Mouse (Mus musculus): ENCODE results near the gene Mpdu1. TPM values are rescaled to one million over a fixed set of nuclear protein-coding genes. Genes with fewer than 3 reads are reported as not detected.
A peak's percentile ranks its signal among the peaks of the same experiment; 100 is the strongest.

Gene Mpdu1
- total and polyA plus RNA-seq, 3 experiments = 110 to 210 (median 210) TPM

GRCm38 (mm10) chr11:69654760-69655159 is 7.7 kb downstream of the Mpdu1 start:
- DNase-seq (ENCODE audit: extremely low read depth) = no peak
- no peak overlapping the region for H3K4me3 ChIP-seq (replicated peaks in 1 of 3; ENCODE audit: low read depth in 2 of 3, low read length in 2 of 3, poor library complexity in 1 of 3)
- H3K27ac ChIP-seq (ENCODE audit: insufficient read depth, low read depth) = no peak overlapping the region
- in situ Hi-C loops (cut with MboI; ENCODE audit: low pct_ligation_motif_present, low pct_unique_long_range_greater_than_20kb, low sequenced_read_pairs) (no loop called here), dilution Hi-C loops (cut with MboI; ENCODE audit: extremely low pct_ligation_motif_present, extremely low pct_unique_long_range_greater_than_20kb, low sequenced_read_pairs) (no loop called here)
- TF ChIP-seq SIN3A (IDR thresholded peaks at IDR 0.05; ENCODE audit: low read length) (0 out of 2 replicates have a peak, but pooled peaks have one; percentile 12), POLR2AphosphoS2 (IDR thresholded peaks at IDR 0.05; ENCODE audit: low read depth, low read length) (0 out of 2 replicates have a peak, but pooled peaks have one; percentile 1), SMC3 (IDR thresholded peaks at IDR 0.05; ENCODE audit: low read depth, low read length) (no peak), ELF1 (IDR thresholded peaks at IDR 0.05; ENCODE audit: low read depth, low read length) (no peak), HCFC1 (IDR thresholded peaks at IDR 0.05; ENCODE audit: low read depth, low read length) (0 out of 2 replicates have a peak, but pooled peaks have one; percentile 28), UBTF (IDR thresholded peaks at IDR 0.05; ENCODE audit: low read depth, low read length) (no peak)
- H3K36me3 ChIP-seq (replicated peaks in 1 of 2; ENCODE audit: control insufficient read depth in 1 of 2, insufficient read depth in 1 of 2, low read length in 1 of 2) = peaks cover 79 to 89% of the 10 kb centered on the region in 2 experiments
- H3K27me3 ChIP-seq (replicated peaks) = no peaks in the 10 kb centered on the region
- H3K9ac ChIP-seq (ENCODE audit: insufficient read depth, low read depth) = no peak overlapping the region
- H3K4me2 ChIP-seq (ENCODE audit: insufficient read depth, low read depth, poor library complexity, severe bottlenecking) = no peak overlapping the region
- H3K4me1 ChIP-seq (ENCODE audit: control insufficient read depth in 1 of 2, insufficient read depth in 2 of 2) = peaks cover 0 to 67% of the 10 kb centered on the region in 2 experiments; a peak in 2 of 4 replicates
- H3K9me3 ChIP-seq (replicated peaks; ENCODE audit: low read length) = no peaks in the 10 kb centered on the region
- 0 out of 2 replicates have a peak, but pooled peaks cover under 1% of the 10 kb centered on the region for H3K79me2 ChIP-seq (replicated peaks; ENCODE audit: control insufficient read depth, extremely low read depth, insufficient read depth, poor library complexity, severe bottlenecking)

GRCm38 (mm10) chr11:69653399-69653798 is 9.0 kb downstream of the Mpdu1 start:
- in situ Hi-C loops (cut with MboI; ENCODE audit: low pct_ligation_motif_present, low pct_unique_long_range_greater_than_20kb, low sequenced_read_pairs) (no loop called here), dilution Hi-C loops (cut with MboI; ENCODE audit: extremely low pct_ligation_motif_present, extremely low pct_unique_long_range_greater_than_20kb, low sequenced_read_pairs) (no loop called here)
- Histone ChIP-seq H3K4me2 (ENCODE audit: insufficient read depth, low read depth, poor library complexity, severe bottlenecking) (no peak overlapping the region), H3K9ac (ENCODE audit: insufficient read depth, low read depth) (no peak overlapping the region), H3K79me2 (replicated peaks; ENCODE audit: control insufficient read depth, extremely low read depth, insufficient read depth, poor library complexity, severe bottlenecking) (no peaks in the 10 kb centered on the region; the same call in 1 of the 2 replicates), H3K27ac (ENCODE audit: insufficient read depth, low read depth) (no peak overlapping the region), H3K4me1 (ENCODE audit: control insufficient read depth in 1 of 2, insufficient read depth in 2 of 2) (peaks cover 0 to 58% of the 10 kb centered on the region in 2 experiments; a peak in 2 of 4 replicates), H3K27me3 (replicated peaks) (no peaks in the 10 kb centered on the region), H3K4me3 (replicated peaks in 1 of 3; ENCODE audit: low read depth in 2 of 3, low read length in 2 of 3, poor library complexity in 1 of 3) (no peak overlapping the region), H3K36me3 (replicated peaks in 1 of 2; ENCODE audit: control insufficient read depth in 1 of 2, insufficient read depth in 1 of 2, low read length in 1 of 2) (peaks cover 82 to 92% of the 10 kb centered on the region in 2 experiments), H3K9me3 (replicated peaks; ENCODE audit: low read length) (no peaks in the 10 kb centered on the region)
- no peak for TF ChIP-seq EP300 (IDR thresholded peaks at IDR 0.05; ENCODE audit: low read length)
- TF ChIP-seq CTCF (conservative IDR thresholded peaks at IDR 0.05 in 1 of 2, IDR thresholded peaks at IDR 0.05 in 1 of 2; ENCODE audit: low read depth in 2 of 2, low read length in 2 of 2) = no peak
- peak; percentile 21; the same call in 1 of the 2 replicates for TF ChIP-seq POLR2A (IDR thresholded peaks at IDR 0.05; ENCODE audit: low read depth, low read length)
- TF ChIP-seq ZMIZ1 (IDR thresholded peaks at IDR 0.05; ENCODE audit: low read depth, low read length) = no peak
- no peak for DNase-seq (ENCODE audit: extremely low read depth)

- DNase-seq (ENCODE audit: extremely low read depth) = no peak
- no peak for TF ChIP-seq JUND (conservative IDR thresholded peaks at IDR 0.05; ENCODE audit: low read depth, low read length)
- no peak for TF ChIP-seq POLR2AphosphoS2 (IDR thresholded peaks at IDR 0.05; ENCODE audit: low read depth, low read length)
- no peak for TF ChIP-seq PAX5 (IDR thresholded peaks at IDR 0.05; ENCODE audit: low read length)
- TF ChIP-seq TCF12 (IDR thresholded peaks at IDR 0.05; ENCODE audit: low read depth, low read length) = no peak
- TF ChIP-seq MAZ (IDR thresholded peaks at IDR 0.05; ENCODE audit: low read depth, low read length) = no peak
- TF ChIP-seq BHLHE40 (IDR thresholded peaks at IDR 0.05; ENCODE audit: low read depth, low read length) = no peak
- Histone ChIP-seq H3K36me3 (replicated peaks in 1 of 2; ENCODE audit: control insufficient read depth in 1 of 2, insufficient read depth in 1 of 2, low read length in 1 of 2) (peaks cover 82 to 92% of the 10 kb centered on the region in 2 experiments), H3K9me3 (replicated peaks; ENCODE audit: low read length) (no peaks in the 10 kb centered on the region), H3K9ac (ENCODE audit: insufficient read depth, low read depth) (no peak overlapping the region), H3K27ac (ENCODE audit: insufficient read depth, low read depth) (no peak overlapping the region), H3K4me3 (replicated peaks in 1 of 3; ENCODE audit: low read depth in 2 of 3, low read length in 2 of 3, poor library complexity in 1 of 3) (no peak overlapping the region), H3K4me2 (ENCODE audit: insufficient read depth, low read depth, poor library complexity, severe bottlenecking) (no peak overlapping the region), H3K4me1 (ENCODE audit: control insufficient read depth in 1 of 2, insufficient read depth in 2 of 2) (no peaks in the 10 kb centered on the region), H3K27me3 (replicated peaks) (no peaks in the 10 kb centered on the region), H3K79me2 (replicated peaks; ENCODE audit: control insufficient read depth, extremely low read depth, insufficient read depth, poor library complexity, severe bottlenecking) (no peaks in the 10 kb centered on the region; the same call in 1 of the 2 replicates)
- in situ Hi-C loops (cut with MboI; ENCODE audit: low pct_ligation_motif_present, low pct_unique_long_range_greater_than_20kb, low sequenced_read_pairs) (no loop called here), dilution Hi-C loops (cut with MboI; ENCODE audit: extremely low pct_ligation_motif_present, extremely low pct_unique_long_range_greater_than_20kb, low sequenced_read_pairs) (no loop called here)
These were observed 16.6 kb downstream of the Mpdu1 start for GRCm38 (mm10) chr11:69645860-69646259.

Data from CH12.LX (cell line).